In genomic region chr12:113185442-113186291, GRCm38 (mm10) we compare ENCODE assay signal across 9 mouse cellular contexts. TPM values are rescaled to one million over a fixed set of nuclear protein-coding genes. Genes with fewer than 3 reads are reported as not detected.
DNase-seq lines count a peak whose midpoint lies in the region; ATAC-seq and TF ChIP-seq lines count a peak whose summit lies in the region.
"Had no signal": no experiment of that assay in that cellular context is flagged by ENCODE, and none has a peak within 500 bp of the region (broad histone marks: within the 10 kb centered on the region; RNA-seq: fewer than 3 reads in every experiment).

Tmem121 (plus strand) TSS chr12:113185930.

- peak within 1 kb of the TSS; percentile 86 for H3K4me2 ChIP-seq in forebrain, embryonic 15.5 days (replicated peaks)
- H3K4me2 ChIP-seq in myocyte (ENCODE audit: low read depth): peak within 1 kb of the TSS; percentile 66

- no peaks in the 10 kb centered on the region for H3K27me3 ChIP-seq in thymus, adult 2 months (ENCODE audit: control insufficient read depth, insufficient read depth, low read length)
- H3K27me3 ChIP-seq in forebrain, embryonic 15.5 days: no peaks in the 10 kb centered on the region
- H3K27me3 ChIP-seq in myocyte (ENCODE audit: control insufficient read depth, insufficient read depth, insufficient read length): peaks cover 8% of the 10 kb centered on the region

- intact Hi-C loops in gastrocnemius, adult 2 months (cut with DNase I): no loop called here
- intact Hi-C loops in gastrocnemius, postnatal 14 days (cut with DNase I; ENCODE audit: low total_unique reads): no loop called here

- peak within 1 kb of the TSS; percentile 70 for H3K9ac ChIP-seq in forebrain, embryonic 15.5 days (replicated peaks)

- no peak for DNase-seq in gastrocnemius, adult 2 months
- no peak for DNase-seq in gastrocnemius, postnatal 14 days
- no peak for DNase-seq in thymus, adult 2 months
- DNase-seq in thymus, postnatal 10 days (ENCODE audit: low spot score in 2 of 2): no peak
- peak; percentile 38 to 49 for DNase-seq in layer of hippocampus, postnatal 36 days

- no peaks in the 10 kb centered on the region for H3K79me2 ChIP-seq in myocyte (ENCODE audit: control insufficient read depth, insufficient read depth)

- H3K27ac ChIP-seq in gastrocnemius, adult 2 months: no peak within 1 kb of the TSS
- H3K27ac ChIP-seq in thymus, adult 2 months (ENCODE audit: control insufficient read depth, insufficient read depth, low read length): no peak within 1 kb of the TSS; the same call in 1 of the 2 replicates
- peak within 1 kb of the TSS; percentile 17; the same call in 1 of the 2 replicates for H3K27ac ChIP-seq in forebrain, embryonic 15.5 days (replicated peaks)
- H3K27ac ChIP-seq: macrophage had no signal

- no peak for TF ChIP-seq POLR2A in thymus, adult 2 months (IDR thresholded peaks at IDR 0.05; ENCODE audit: control insufficient read depth, extremely low read depth, insufficient read depth, low read length, poor library complexity)
- TF ChIP-seq POLR2A in myocyte (IDR thresholded peaks at IDR 0.05; ENCODE audit: insufficient read length, low read depth): peak; percentile 34

- 7% methylated on average over 62 of the region's 63 CpGs for whole genome bisulfite sequencing in thymus, adult 2 months
- WGBS in forebrain, embryonic 15.5 days: 1% methylated on average over 57 of the region's 63 CpGs

- ATAC-seq in forebrain, embryonic 15.5 days (replicated peaks): peak; percentile 32
- ATAC-seq in monocyte, adult 5-6 weeks (replicated peaks; ENCODE audit: insufficient number of reproducible peaks, low FRiP score, low TSS enrichment, poor library complexity, severe bottlenecking): no peak

- no peaks in the 10 kb centered on the region for H3K9me3 ChIP-seq in forebrain, embryonic 15.5 days

- H3ac ChIP-seq in myocyte (ENCODE audit: control insufficient read depth, insufficient read length): no peak within 1 kb of the TSS

- TF ChIP-seq CTCF in gastrocnemius, adult 2 months (IDR thresholded peaks at IDR 0.05): no peak
- TF ChIP-seq CTCF in thymus, adult 2 months (IDR thresholded peaks at IDR 0.05; ENCODE audit: borderline replicate concordance, control insufficient read depth, extremely low read depth, insufficient read depth, low read length, poor library complexity): no peak

- peak within 1 kb of the TSS; percentile 73 for H3K4me3 ChIP-seq in gastrocnemius, adult 2 months
- peak within 1 kb of the TSS; percentile 53 for H3K4me3 ChIP-seq in thymus, adult 2 months (ENCODE audit: control insufficient read depth, insufficient read depth, low read length)
- H3K4me3 ChIP-seq in forebrain, embryonic 15.5 days: peak within 1 kb of the TSS; percentile 73
- H3K4me3 ChIP-seq in myocyte: peak within 1 kb of the TSS; percentile 3

- H3K4me1 ChIP-seq in thymus, adult 2 months (replicated peaks; ENCODE audit: control insufficient read depth, insufficient read depth, low read length): peaks cover 35% of the 10 kb centered on the region
- peaks cover 28% of the 10 kb centered on the region for H3K4me1 ChIP-seq in forebrain, embryonic 15.5 days

- no peaks in the 10 kb centered on the region for H3K36me3 ChIP-seq in thymus, adult 2 months (ENCODE audit: control insufficient read depth, insufficient read depth, low read length)
- peaks cover 25% of the 10 kb centered on the region for H3K36me3 ChIP-seq in forebrain, embryonic 15.5 days
- H3K36me3 ChIP-seq in myocyte (ENCODE audit: control insufficient read depth, insufficient read depth): no peaks in the 10 kb centered on the region

TF ChIP-seq in myocyte, 11 proteins besides CTCF, POLR2A, EP300 and RAD21:
- no peak for TF ChIP-seq MYOG (IDR thresholded peaks at IDR 0.05; ENCODE audit: control insufficient read depth in 1 of 3, insufficient read depth in 1 of 3, insufficient read length in 2 of 3, low read depth in 2 of 3)
- no peak for TF ChIP-seq REST (IDR thresholded peaks at IDR 0.05; ENCODE audit: insufficient read depth, insufficient read length)
- TF ChIP-seq POLR2AphosphoS2 (IDR thresholded peaks at IDR 0.05; ENCODE audit: insufficient read length, low read depth): no peak
- TF ChIP-seq CEBPB (IDR thresholded peaks at IDR 0.05; ENCODE audit: insufficient read depth, poor library complexity, severe bottlenecking): no peak
- TF ChIP-seq MAX (IDR thresholded peaks at IDR 0.05; ENCODE audit: low read depth): no peak
- TF ChIP-seq MYOD1 (IDR thresholded peaks at IDR 0.05; ENCODE audit: control insufficient read depth in 1 of 3, insufficient read length in 2 of 3, low read depth in 2 of 3): no peak
TF ChIP-seq in myocyte: peak in this region for 0.

RNA-seq across cellular contexts. Expression of gene Tmem121, which starts in this region (rescaled TPM):
- total RNA-seq in gastrocnemius, adult 2 months (2021): not detected
- total RNA-seq in gastrocnemius, postnatal 14 days (2021): under 1 TPM; 0.33 to 0.47 TPM
- 47.6 and 60.9 TPM in 2 replicates for polyA plus RNA-seq in thymus, adult 2 months (2012; rRNA removed)
- polyA plus RNA-seq in forebrain, embryonic 15.5 days (2015; fragmentation: Nextera tagmentation; extraction: Ambion mirVana): 38.9 and 41.1 TPM in 2 replicates
- total RNA-seq in layer of hippocampus, postnatal 36 days (2021): 10 to 100 TPM; 20.5 to 23.8 TPM
- 4.1 TPM for polyA plus RNA-seq in myocyte (2012; fragmentation: generic; extraction: Trizol)
- total RNA-seq in monocyte, adult 5-6 weeks (2017): 0.19 TPM in 1 of 3 replicates, not detected in the others
- polyA plus RNA-seq: macrophage had no signal

Comparison
In these comparisons a context has a peak if more than half of its experiments do, and no peak if none do; other contexts are left out.
1. RNA of gene Tmem121 (total RNA-seq): 20.5 to 23.8 TPM in layer of hippocampus, postnatal 36 days; 0.33 to 0.47 TPM in gastrocnemius, postnatal 14 days, 0.19 TPM in monocyte, adult 5-6 weeks and not detected in gastrocnemius, adult 2 months; every median in the first group is over 10 times any median in the second.
2. DNase-seq: peak in layer of hippocampus, postnatal 36 days (2 of 2); none in gastrocnemius, adult 2 months (single experiment), gastrocnemius, postnatal 14 days (single experiment), thymus, adult 2 months (single experiment) and thymus, postnatal 10 days (0 of 2).
3. H3K4me3 ChIP-seq: peak in every context shown above with its lines; median percentile 73 in gastrocnemius, adult 2 months; 73 in forebrain, embryonic 15.5 days; 53 in thymus, adult 2 months; 3 in myocyte.